Mouse (Mus musculus): ENCODE data around the gene Tesc.

The Tesc gene

GRCm38 (mm10) chr5:118027698-118028190 lies at the start of gene Tesc:
Tesc (plus strand) TSS chr5:118027743.
- no peak for DNase-seq (ENCODE audit: low spot score)

- no peak for DNase-seq (ENCODE audit: low spot score)
Measured at GRCm38 (mm10) chr5:117978159-117978697, 49.3 kb upstream of the Tesc start.

GRCm38 (mm10) chr5:117979082-117979481 lies 48.5 kb upstream of the Tesc start:
- DNase-seq (ENCODE audit: low spot score), result no peak

- DNase-seq (ENCODE audit: low spot score), result no peak
Measured at GRCm38 (mm10) chr5:117980921-117981320, 46.6 kb upstream of the Tesc start.

GRCm38 (mm10) chr5:117981943-117982342 lies 45.6 kb upstream of the Tesc start:
- no peak for DNase-seq (ENCODE audit: low spot score)

- DNase-seq (ENCODE audit: low spot score), result peak; percentile 61
Measured at GRCm38 (mm10) chr5:117986327-117986726, 41.2 kb upstream of the Tesc start.

GRCm38 (mm10) chr5:117987891-117988290 lies 39.7 kb upstream of the Tesc start:
- no peak for DNase-seq (ENCODE audit: low spot score)

- DNase-seq (ENCODE audit: low spot score), result no peak
Measured at GRCm38 (mm10) chr5:117988367-117988766, 39.2 kb upstream of the Tesc start.

GRCm38 (mm10) chr5:117989773-117990172 lies 37.8 kb upstream of the Tesc start:
- peak; percentile 80 for DNase-seq (ENCODE audit: low spot score)

- no peak for DNase-seq (ENCODE audit: low spot score)
Measured at GRCm38 (mm10) chr5:117990957-117991356, 36.6 kb upstream of the Tesc start.

GRCm38 (mm10) chr5:117993550-117993949 lies 34.0 kb upstream of the Tesc start:
- no peak for DNase-seq (ENCODE audit: low spot score)

- DNase-seq (ENCODE audit: low spot score), result no peak
Measured at GRCm38 (mm10) chr5:117995372-117995901, 32.1 kb upstream of the Tesc start.

- peak; percentile 24 for DNase-seq (ENCODE audit: low spot score)
Measured at GRCm38 (mm10) chr5:117995911-117996310, 31.6 kb upstream of the Tesc start.

- DNase-seq (ENCODE audit: low spot score), result no peak
Measured at GRCm38 (mm10) chr5:117996581-117996980, 31.0 kb upstream of the Tesc start.

GRCm38 (mm10) chr5:117997434-117997970 lies 30.0 kb upstream of the Tesc start:
- no peak for DNase-seq (ENCODE audit: low spot score)

- DNase-seq (ENCODE audit: low spot score), result no peak
Measured at GRCm38 (mm10) chr5:117999061-117999460, 28.5 kb upstream of the Tesc start.

- no peak for DNase-seq (ENCODE audit: low spot score)
Measured at GRCm38 (mm10) chr5:117999584-117999983, 28.0 kb upstream of the Tesc start.

GRCm38 (mm10) chr5:118002059-118002458 lies 25.5 kb upstream of the Tesc start:
- DNase-seq (ENCODE audit: low spot score), result peak; percentile 70

- DNase-seq (ENCODE audit: low spot score), result peak; percentile 54
Measured at GRCm38 (mm10) chr5:118004619-118005018, 22.9 kb upstream of the Tesc start.

- peak; percentile 64 for DNase-seq (ENCODE audit: low spot score)
Measured at GRCm38 (mm10) chr5:118005728-118006127, 21.8 kb upstream of the Tesc start.

GRCm38 (mm10) chr5:118008344-118008743 lies 19.2 kb upstream of the Tesc start:
- DNase-seq (ENCODE audit: low spot score), result no peak

- no peak for DNase-seq (ENCODE audit: low spot score)
Measured at GRCm38 (mm10) chr5:118010872-118011271, 16.7 kb upstream of the Tesc start.

- DNase-seq (ENCODE audit: low spot score), result no peak
Measured at GRCm38 (mm10) chr5:118011796-118012195, 15.7 kb upstream of the Tesc start.

GRCm38 (mm10) chr5:118015028-118015427 lies 12.5 kb upstream of the Tesc start:
- peak; percentile 72 for DNase-seq (ENCODE audit: low spot score)

Data from adipocyte (in vitro differentiated cells).